Mouse (Mus musculus) liver, embryonic 12.5 days (tissue): ENCODE results near the gene Mtif2. TPM values are rescaled to one million over a fixed set of nuclear protein-coding genes. Genes with fewer than 3 reads are reported as not detected.

ENCODE experiments used
- ATAC-seq: fragments of 200-750 bp; cut with Nextera tagmentation; 2 replicates; pipeline ENCODE4 v1.8.0; 2017; ENCODE audit warnings: moderate number of reproducible peaks, mild to moderate bottlenecking, moderate library complexity
- H3K27ac ChIP-seq: fragments of 300-500 bp; sonication (generic); 2 replicates; pipeline ENCODE4 v1.5.1; 2016; ENCODE audit warnings: mild to moderate bottlenecking
- H3K27me3 ChIP-seq: fragments of 300-500 bp; sonication (generic); replicated peaks from 2 replicates; pipeline ENCODE4 v1.6.1; 2016; ENCODE audit warnings: mild to moderate bottlenecking, moderate library complexity
- H3K36me3 ChIP-seq: fragments of 300-500 bp; sonication (generic); 2 replicates; pipeline ENCODE4 v1.6.1; 2016; ENCODE audit warnings: mild to moderate bottlenecking, moderate library complexity
- H3K4me1 ChIP-seq: fragments of 300-500 bp; sonication (generic); 2 replicates; pipeline ENCODE4 v1.6.1; 2016
- H3K4me2 ChIP-seq: fragments of 300-500 bp; sonication (generic); 2 replicates; pipeline ENCODE4 v1.6.1; 2016; ENCODE audit warnings: mild to moderate bottlenecking, moderate library complexity
- H3K4me3 ChIP-seq: fragments of 300-500 bp; sonication (generic); 2 replicates; pipeline ENCODE4 v1.5.1; 2016; ENCODE audit warnings: mild to moderate bottlenecking, moderate library complexity
- H3K9ac ChIP-seq: fragments of 300-500 bp; sonication (generic); 2 replicates; pipeline ENCODE4 v1.6.1; 2016; ENCODE audit warnings: mild to moderate bottlenecking, moderate library complexity
- H3K9me3 ChIP-seq: fragments of 300-500 bp; sonication (generic); replicated peaks from 2 replicates; pipeline ENCODE4 v1.6.1; 2016; ENCODE audit warnings: mild to moderate bottlenecking, moderate library complexity
- WGBS: fragments of 180-500 bp; shearing (Covaris S2); methylation state at CpG from one replicate; pipeline ENCODE4 v1.1.7; 2016; ENCODE audit not compliant: insufficient replicate concordance; 5-methylcytosine and 5-hydroxymethylcytosine counted together
- polyA plus RNA-seq: library from polyadenylated mRNA; unstranded; fragments of >200 nt; fragmentation: Nextera tagmentation; extraction: Ambion mirVana; gene quantifications from 2 replicates; pipeline ENCODE4 v1.2.1, GENCODE M21; 2016

Gene Mtif2
- polyA plus RNA-seq: 36.2 and 37.0 TPM in 2 replicates

DNA sequence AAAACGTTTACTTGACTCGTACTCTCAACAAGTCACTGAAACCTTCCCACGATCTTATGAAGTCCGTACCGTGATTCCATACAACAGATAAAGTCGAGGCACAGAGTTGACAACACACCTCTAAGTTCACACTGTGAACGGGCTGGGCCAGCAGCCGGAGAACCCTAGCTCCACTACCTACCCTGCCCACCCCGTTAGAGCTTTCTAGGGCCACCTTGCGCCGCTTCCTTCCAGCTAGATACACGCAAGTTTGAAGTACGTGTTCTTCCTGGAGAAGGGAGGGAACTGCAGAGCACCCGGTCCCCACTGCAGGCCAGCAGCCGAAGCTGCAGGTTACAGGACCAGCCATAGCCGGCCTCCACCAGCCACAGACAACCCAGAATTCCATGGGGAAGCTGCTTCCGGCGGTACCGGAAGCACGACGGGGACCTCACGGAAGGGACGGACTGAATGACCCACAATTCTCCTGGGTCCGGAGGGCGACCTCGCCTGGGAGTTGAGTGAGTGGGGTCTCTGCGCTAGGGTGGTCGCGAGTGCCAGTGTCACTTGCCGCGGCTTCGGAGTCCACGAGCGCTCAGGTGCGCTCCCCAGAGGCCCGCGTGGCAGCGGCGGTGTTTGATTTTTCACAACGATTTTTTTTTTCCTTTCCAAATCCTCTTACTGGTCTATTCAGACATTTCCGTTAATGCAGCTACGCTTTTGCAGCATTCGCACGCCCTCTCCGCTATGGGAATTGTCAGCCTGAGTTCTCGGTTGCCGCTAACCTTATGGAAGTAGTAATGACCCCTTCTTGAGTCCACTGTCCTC lies at the start of gene Mtif2:
TSS of gene Mtif2 (plus strand) at position 421 of the 807 bp plus-strand sequence.
- 0 out of 2 replicates have a peak, but pooled peaks cover 2% of the 10 kb centered on the region for H3K27me3 ChIP-seq
- H3K9ac ChIP-seq: peak within 1 kb of the TSS; percentile 84
- ATAC-seq: peak; percentile 96
- H3K4me2 ChIP-seq: peak within 1 kb of the TSS; percentile 76
- peak within 1 kb of the TSS; percentile 84 for H3K4me3 ChIP-seq
- WGBS: 2% methylated on average over 47 of the region's 47 CpGs
- peaks cover 25% of the 10 kb centered on the region for H3K4me1 ChIP-seq
- H3K9me3 ChIP-seq: no peaks in the 10 kb centered on the region
- H3K36me3 ChIP-seq: peaks cover 20% of the 10 kb centered on the region
- peak within 1 kb of the TSS; percentile 88 for H3K27ac ChIP-seq

DNA sequence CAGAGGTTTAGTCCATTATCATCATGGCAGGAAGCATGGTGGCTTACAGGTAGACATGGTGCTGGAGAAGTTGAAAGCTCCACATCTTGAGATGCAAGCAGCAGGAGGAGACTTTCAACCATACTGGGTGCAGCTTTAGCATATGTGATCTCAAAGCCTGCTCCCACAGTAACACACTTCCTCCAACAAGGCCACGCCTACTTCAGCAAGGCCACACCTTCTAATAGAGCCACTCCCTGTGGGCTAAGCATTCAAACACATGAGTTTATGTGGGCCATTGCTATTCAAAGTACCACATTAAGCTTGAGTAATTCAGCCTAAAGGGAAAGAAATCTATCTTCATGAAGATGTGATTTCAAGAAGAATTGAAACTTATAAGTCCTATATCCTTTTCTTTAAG lies 33.1 kb upstream of the Mtif2 start:
- 0 out of 2 replicates have a peak, but pooled peaks have one; percentile 63 for ATAC-seq
- Histone ChIP-seq H3K9me3 (no peaks in the 10 kb centered on the region), H3K36me3 (peaks cover 12% of the 10 kb centered on the region), H3K27me3 (no peaks in the 10 kb centered on the region), H3K4me2 (no peak overlapping the region), H3K27ac (no peak overlapping the region), H3K4me3 (no peak overlapping the region), H3K4me1 (0 out of 2 replicates have a peak, but pooled peaks cover 3% of the 10 kb centered on the region), H3K9ac (no peak overlapping the region)
- 50% methylated on average over 1 of the region's 1 CpGs for WGBS

DNA sequence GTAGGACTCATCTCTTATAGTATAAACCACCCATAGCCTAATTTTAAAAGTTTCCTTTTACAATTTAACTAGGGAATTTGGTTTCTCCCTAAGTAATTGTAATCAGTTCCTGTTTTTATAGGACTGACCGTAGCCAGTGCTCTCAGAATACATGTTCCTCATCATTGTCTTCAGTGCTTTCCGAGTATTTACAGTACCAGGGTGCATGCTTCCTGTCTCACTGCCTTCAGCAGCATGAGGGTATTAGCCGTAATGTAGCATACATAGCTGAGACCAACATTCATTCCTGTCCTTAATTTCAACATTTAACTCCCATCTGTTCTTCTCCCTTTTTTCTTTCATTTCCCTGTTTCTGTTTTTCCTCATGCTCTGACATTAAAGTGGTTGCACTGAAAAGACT lies 29.2 kb upstream of the Mtif2 start:
- WGBS: 71% methylated on average over 3 of the region's 3 CpGs
- Histone ChIP-seq H3K4me1 (0 out of 2 replicates have a peak, but pooled peaks cover 3% of the 10 kb centered on the region), H3K9me3 (no peaks in the 10 kb centered on the region), H3K36me3 (peaks cover 12% of the 10 kb centered on the region), H3K27ac (no peak overlapping the region), H3K9ac (no peak overlapping the region), H3K4me2 (no peak overlapping the region), H3K4me3 (no peak overlapping the region), H3K27me3 (no peaks in the 10 kb centered on the region)
- no peak for ATAC-seq

DNA sequence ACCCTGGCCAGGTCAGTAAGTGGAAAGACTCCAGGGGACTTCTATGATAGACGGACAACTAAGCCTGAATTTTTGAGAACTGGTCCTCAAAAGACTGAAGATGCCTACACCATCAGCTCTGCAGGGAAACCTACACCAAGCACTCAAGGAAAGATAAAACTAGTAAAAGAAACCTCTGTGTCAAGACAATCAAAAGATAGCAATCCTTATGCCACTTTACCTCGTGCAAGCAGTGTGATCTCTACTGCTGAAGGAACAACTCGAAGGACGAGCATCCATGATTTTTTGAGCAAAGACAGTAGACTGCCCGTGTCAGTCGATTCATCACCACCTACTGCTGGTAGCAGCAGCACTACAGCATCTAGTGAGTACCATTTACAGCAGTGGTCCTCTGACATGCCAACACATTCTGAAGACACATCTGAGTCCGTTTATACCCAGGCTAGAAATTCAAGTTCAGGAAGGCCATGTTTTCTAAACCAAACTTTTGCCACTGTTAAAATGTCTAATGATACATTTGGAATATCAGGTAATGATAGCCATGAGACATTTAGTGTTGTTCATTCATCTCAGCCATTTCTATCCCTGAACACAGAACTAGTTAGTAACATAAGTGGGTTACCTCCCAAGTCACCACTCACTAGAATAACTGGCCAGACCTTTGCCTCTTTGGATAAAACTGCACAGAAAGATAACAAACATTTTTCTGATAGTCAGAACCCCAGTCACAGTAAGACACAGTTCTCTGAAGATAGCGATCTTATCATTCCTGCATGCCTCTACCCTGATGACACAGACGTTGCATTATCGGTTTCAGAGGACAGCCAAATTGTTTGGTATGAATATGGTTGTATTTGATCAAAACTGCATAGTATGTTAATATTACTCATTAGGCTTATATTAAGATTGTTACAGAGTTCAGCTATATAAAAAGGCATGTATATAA lies 22.0 kb upstream of the Mtif2 start:
- H3K36me3 ChIP-seq: peaks cover 12% of the 10 kb centered on the region
- H3K4me3 ChIP-seq: no peak overlapping the region
- H3K27me3 ChIP-seq: no peaks in the 10 kb centered on the region
- peak; percentile 94 for ATAC-seq
- no peaks in the 10 kb centered on the region for H3K9me3 ChIP-seq
- WGBS: 54% methylated on average over 10 of the region's 10 CpGs
- H3K4me2 ChIP-seq: peak overlapping the region; percentile 35
- peak overlapping the region; percentile 69 for H3K27ac ChIP-seq
- no peak overlapping the region for H3K9ac ChIP-seq
- H3K4me1 ChIP-seq: peaks cover 20% of the 10 kb centered on the region

DNA sequence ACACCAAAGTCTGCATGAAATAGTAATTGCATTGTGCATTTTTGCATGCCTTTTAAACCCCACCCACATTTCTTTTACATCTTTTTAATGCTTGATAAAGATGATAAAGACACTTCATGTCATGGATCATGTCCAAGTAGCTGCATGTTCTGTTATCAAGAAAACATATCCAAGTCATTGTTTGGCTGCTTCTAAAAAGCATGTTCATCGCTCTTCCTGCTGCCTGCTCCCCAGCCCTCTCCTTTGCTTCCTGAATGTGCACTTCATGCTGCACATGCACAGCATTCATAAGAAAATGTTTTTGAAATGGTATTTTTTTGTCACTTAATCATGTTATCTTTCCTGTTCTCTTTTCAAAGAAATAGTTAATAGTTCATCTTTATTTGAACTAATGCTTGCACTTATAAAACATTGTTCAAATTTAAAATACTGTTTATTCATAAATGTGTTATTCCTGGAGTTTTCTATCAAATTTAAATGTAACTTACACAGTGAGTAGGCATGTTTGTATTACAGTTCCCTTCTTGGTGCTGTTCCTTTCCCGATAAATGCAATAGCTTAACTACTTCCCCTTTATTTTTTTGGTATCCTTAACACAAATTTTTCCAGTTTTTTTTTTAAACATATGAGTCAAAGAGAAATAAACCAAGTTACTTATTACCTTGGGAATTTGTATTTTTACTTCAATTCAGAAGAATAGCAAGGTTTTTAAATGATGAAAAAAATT lies 21.1 kb upstream of the Mtif2 start:
- no peak overlapping the region for H3K9ac ChIP-seq
- no peaks in the 10 kb centered on the region for H3K27me3 ChIP-seq
- ATAC-seq: peak; percentile 54; the same call in 1 of the 2 replicates
- H3K4me2 ChIP-seq: peak overlapping the region; percentile 35
- WGBS: 56% methylated on average over 2 of the region's 2 CpGs
- H3K27ac ChIP-seq: peak overlapping the region; percentile 63
- H3K4me3 ChIP-seq: no peak overlapping the region
- no peaks in the 10 kb centered on the region for H3K9me3 ChIP-seq
- H3K36me3 ChIP-seq: peaks cover 10% of the 10 kb centered on the region
- peaks cover 20% of the 10 kb centered on the region for H3K4me1 ChIP-seq

DNA sequence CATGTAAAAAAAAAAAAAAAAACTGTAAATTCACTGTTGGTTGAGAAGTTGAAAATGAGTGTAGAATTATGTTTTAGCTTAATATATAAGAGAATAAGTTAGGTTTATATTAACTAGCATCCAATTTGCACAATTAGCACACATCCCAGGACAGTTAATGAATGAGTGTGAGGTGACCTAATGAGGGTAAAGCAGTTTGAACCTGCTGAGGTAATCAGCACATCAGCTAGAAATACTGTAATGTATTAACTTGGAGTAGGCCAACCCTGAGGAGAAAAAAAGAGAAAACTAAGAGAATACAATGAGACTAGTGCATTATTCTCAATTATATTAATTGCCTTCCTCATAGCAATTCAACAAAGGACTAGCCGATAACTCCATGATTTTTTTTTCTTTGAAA lies 16.8 kb upstream of the Mtif2 start:
- Histone ChIP-seq H3K9ac (no peak overlapping the region), H3K27me3 (no peaks in the 10 kb centered on the region), H3K4me2 (no peak overlapping the region), H3K9me3 (no peaks in the 10 kb centered on the region), H3K4me3 (no peak overlapping the region), H3K27ac (no peak overlapping the region), H3K4me1 (peaks cover 23% of the 10 kb centered on the region), H3K36me3 (peaks cover 23% of the 10 kb centered on the region)
- WGBS: 88% methylated on average over 1 of the region's 1 CpGs
- no peak for ATAC-seq

DNA sequence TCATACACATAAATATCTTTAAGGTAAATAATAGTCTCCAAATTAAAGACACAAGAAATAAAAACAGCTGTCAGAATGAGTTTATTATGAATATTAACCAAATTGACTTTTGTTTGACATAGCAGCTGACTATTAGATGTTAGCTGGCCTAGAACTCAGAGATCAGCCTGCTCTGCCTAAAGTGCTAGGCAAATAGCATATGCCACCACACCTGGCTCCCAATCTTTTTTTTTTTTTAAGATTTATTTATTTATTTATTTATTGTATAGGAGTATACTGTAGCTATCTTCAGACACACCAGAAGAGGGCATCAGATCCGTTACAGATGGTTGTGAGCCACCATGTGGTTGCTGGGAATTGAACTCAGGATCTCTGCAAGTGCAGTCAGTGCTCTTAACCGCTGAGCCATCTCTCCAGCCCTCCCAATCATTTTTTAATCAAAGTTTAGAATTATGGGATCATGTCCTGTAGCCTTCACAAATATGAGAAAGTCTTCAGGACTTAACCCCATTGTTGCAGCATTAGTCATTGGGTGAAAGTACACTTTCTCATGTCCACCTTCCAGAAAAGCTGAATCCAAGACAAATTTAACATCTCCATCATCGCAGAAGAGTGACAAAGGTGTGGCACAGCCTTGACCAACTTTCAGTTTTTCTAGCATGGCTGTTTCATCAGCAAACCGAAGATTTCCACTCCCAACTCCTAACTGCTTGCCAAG lies 13.2 kb upstream of the Mtif2 start:
- Histone ChIP-seq H3K9ac (no peak overlapping the region), H3K4me2 (no peak overlapping the region), H3K4me3 (no peak overlapping the region), H3K4me1 (peaks cover 18% of the 10 kb centered on the region), H3K36me3 (peaks cover 21% of the 10 kb centered on the region), H3K9me3 (no peaks in the 10 kb centered on the region), H3K27ac (no peak overlapping the region), H3K27me3 (no peaks in the 10 kb centered on the region)
- WGBS: 83% methylated on average over 4 of the region's 4 CpGs
- no peak for ATAC-seq

DNA sequence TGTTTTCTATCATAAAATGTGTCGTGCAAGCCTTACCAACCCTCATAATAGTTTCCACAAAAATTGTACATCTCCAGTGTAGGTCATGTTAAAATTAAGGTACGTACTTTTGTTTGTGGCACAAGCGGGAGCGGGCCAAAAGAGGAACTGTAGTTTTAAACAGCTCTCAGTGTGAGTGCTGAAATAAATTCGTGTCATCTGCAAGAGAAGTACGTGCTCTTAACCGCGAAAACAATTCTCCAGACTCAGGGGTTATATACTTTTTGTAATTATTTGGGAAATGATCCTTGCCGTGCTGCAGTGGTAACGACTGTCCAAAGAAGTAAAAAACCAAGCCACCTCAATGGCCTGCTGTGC lies 11.9 kb upstream of the Mtif2 start:
- H3K27ac ChIP-seq: peak overlapping the region; percentile 82
- H3K4me2 ChIP-seq: peak overlapping the region; percentile 81
- peak overlapping the region; percentile 78 for H3K9ac ChIP-seq
- peaks cover 18% of the 10 kb centered on the region for H3K4me1 ChIP-seq
- H3K27me3 ChIP-seq: no peaks in the 10 kb centered on the region
- H3K36me3 ChIP-seq: peaks cover 21% of the 10 kb centered on the region
- H3K9me3 ChIP-seq: no peaks in the 10 kb centered on the region
- H3K4me3 ChIP-seq: peak overlapping the region; percentile 73
- WGBS: 7% methylated on average over 10 of the region's 10 CpGs
- ATAC-seq: no peak

DNA sequence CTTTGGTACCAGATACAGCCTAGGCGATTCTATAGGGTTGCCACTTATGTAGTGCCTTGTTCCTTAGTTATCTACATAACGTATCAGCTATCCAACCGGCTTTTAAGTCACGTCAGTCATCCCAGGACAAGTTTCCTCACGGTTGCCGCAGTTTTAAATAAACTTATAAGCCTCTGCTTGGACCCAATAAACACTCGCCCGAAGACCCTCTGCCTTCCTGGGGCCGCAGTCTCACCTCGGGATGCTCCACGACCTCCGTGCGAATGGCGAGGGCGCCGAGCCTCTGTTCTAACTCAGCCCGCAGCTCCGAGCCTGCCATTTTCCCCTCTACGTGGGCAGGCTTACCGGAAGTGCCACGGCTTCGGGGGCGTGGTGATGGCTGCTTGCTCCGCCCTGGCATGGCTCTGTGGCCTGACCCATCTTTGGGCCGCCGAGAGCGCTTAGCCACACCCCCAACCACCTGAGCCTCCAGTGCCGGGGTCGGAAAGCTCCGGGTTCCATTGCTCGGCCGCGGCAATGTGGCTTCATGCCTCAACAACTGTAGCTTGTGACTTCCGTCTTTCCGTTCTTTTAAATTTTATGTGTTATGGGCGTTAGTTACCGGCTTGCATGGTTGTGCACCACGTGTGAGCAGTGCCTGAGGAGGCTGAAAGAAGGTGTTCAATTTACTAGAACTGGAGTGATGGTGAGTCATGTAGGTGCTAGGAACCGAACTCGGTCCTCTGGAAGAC lies 11.4 kb upstream of the Mtif2 start, which contains the start of gene Prorsd1:
TSS of gene Prorsd1 (minus strand) at position 352 of the 731 bp plus-strand sequence.
- 2% methylated on average over 40 of the region's 40 CpGs for WGBS
- peaks cover 18% of the 10 kb centered on the region for H3K4me1 ChIP-seq

DNA sequence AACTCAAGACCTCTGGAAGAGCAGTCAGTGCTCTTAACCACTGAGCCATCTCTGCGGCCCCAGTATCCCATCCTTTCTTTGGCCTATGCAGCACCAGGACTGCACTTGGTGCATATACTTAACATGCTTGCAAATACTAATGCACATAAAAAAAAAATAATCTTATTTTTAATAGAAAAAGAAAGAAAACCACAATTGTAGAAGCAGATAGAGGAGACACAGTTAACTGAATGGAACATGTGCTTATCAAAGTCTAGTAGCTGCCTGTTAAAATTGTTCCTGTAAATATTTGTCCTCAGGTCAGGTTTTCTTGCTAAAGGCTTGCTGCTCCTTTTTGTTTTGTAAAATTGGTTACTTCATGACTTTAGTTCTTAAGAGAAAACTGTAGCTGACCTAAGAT lies 12.0 kb downstream of the Mtif2 start:
- Histone ChIP-seq H3K9me3 (no peaks in the 10 kb centered on the region), H3K36me3 (peaks cover 78% of the 10 kb centered on the region)
- WGBS: 94% methylated on average over 1 of the region's 1 CpGs

More for the DNA sequence above, 11.4 kb upstream of the Mtif2 start, which contains the start of gene Prorsd1:
- Histone ChIP-seq H3K4me3 (peak within 1 kb of the TSS; percentile 73), H3K9ac (peak within 1 kb of the TSS; percentile 78), H3K9me3 (no peaks in the 10 kb centered on the region), H3K36me3 (peaks cover 21% of the 10 kb centered on the region), H3K4me2 (peak within 1 kb of the TSS; percentile 81), H3K27ac (peak within 1 kb of the TSS; percentile 82), H3K27me3 (no peaks in the 10 kb centered on the region)
- ATAC-seq: peak; percentile 100

More for the DNA sequence above, 12.0 kb downstream of the Mtif2 start:
- ATAC-seq: no peak
- Histone ChIP-seq H3K4me3 (no peak overlapping the region), H3K27me3 (no peaks in the 10 kb centered on the region), H3K4me2 (no peak overlapping the region), H3K4me1 (no peaks in the 10 kb centered on the region), H3K9ac (no peak overlapping the region), H3K27ac (no peak overlapping the region)
